Comparison of ENCODE assay signal across 13 mouse cellular contexts in genomic region chr5:96870996-96871395, GRCm38 (mm10).
"Had no signal": no experiment of that assay in that cellular context is flagged by ENCODE, and none has a peak within 500 bp of the region (broad histone marks: within the 10 kb centered on the region; RNA-seq: fewer than 3 reads in every experiment).

No protein-coding gene starts in this region.

- H3K9me3 ChIP-seq: limb, embryonic 13.5 days; midbrain, embryonic 10.5 days; neural tube, embryonic 13.5 days had no signal

- H3K36me3 ChIP-seq: limb, embryonic 13.5 days; midbrain, embryonic 10.5 days; neural tube, embryonic 13.5 days had no signal

- H3K4me1 ChIP-seq: limb, embryonic 13.5 days; midbrain, embryonic 10.5 days had no signal

- ATAC-seq: midbrain, embryonic 16.5 days had no signal

- H3K4me2 ChIP-seq: limb, embryonic 13.5 days; neural tube, embryonic 13.5 days had no signal

- H3K27me3 ChIP-seq: limb, embryonic 13.5 days; neural tube, embryonic 13.5 days had no signal

- DNase-seq: left cerebral cortex, postnatal 4 days; lung, adult 18-20 months; lung, postnatal 4 days; retina, postnatal 1 day; right cerebral cortex, postnatal 4 days; spleen, adult 18-20 months; thymus, adult 18-20 months; thymus, postnatal 14 days had no signal

- H3K4me3 ChIP-seq: limb, embryonic 13.5 days; midbrain, embryonic 10.5 days; neural tube, embryonic 13.5 days had no signal

- H3K27ac ChIP-seq: limb, embryonic 13.5 days; liver, embryonic 14.5 days; midbrain, embryonic 10.5 days; neural tube, embryonic 13.5 days had no signal

- H3K9ac ChIP-seq: limb, embryonic 13.5 days; liver, embryonic 14.5 days; neural tube, embryonic 13.5 days had no signal
